Mouse (Mus musculus) testis, adult 2 months (tissue): Measurements from ENCODE around the gene Sfn. TPM values are rescaled to one million over a fixed set of nuclear protein-coding genes. Genes with fewer than 3 reads are reported as not detected.

Experiments
- H3K27ac ChIP-seq: fragments of 200-500 bp; 2 replicates; pipeline ENCODE4 v1.5.1; 2012; ENCODE audit warnings: low read depth, low read length; ENCODE audit not compliant: control insufficient read depth, insufficient read depth
- H3K27me3 ChIP-seq: fragments of 200-500 bp; 2 replicates; pipeline ENCODE4 v1.6.1; 2012; ENCODE audit warnings: mild to moderate bottlenecking, low read length, moderate library complexity; ENCODE audit not compliant: control insufficient read depth, insufficient read depth
- H3K36me3 ChIP-seq: fragments of 200-500 bp; 2 replicates; pipeline ENCODE4 v1.6.1; 2012; ENCODE audit warnings: mild to moderate bottlenecking, low read length; ENCODE audit not compliant: control insufficient read depth, insufficient read depth
- H3K4me1 ChIP-seq: fragments of 200-500 bp; 2 replicates; pipeline ENCODE4 v1.6.1; 2012; ENCODE audit warnings: low read length; ENCODE audit not compliant: control insufficient read depth, insufficient read depth
- H3K4me3 ChIP-seq: fragments of 200-500 bp; 2 replicates; pipeline ENCODE4 v1.5.1; 2012; ENCODE audit warnings: low read depth, mild to moderate bottlenecking, low read length, moderate library complexity, mixed read lengths; ENCODE audit not compliant: control insufficient read depth
- CTCF ChIP-seq: fragments of 200-500 bp; IDR thresholded peaks from 2 replicates; pipeline ENCODE4 v1.5.1; 2012; ENCODE audit warnings: low read depth, mild to moderate bottlenecking, inconsistent platforms, low read length, moderate library complexity; ENCODE audit not compliant: control insufficient read depth, insufficient read depth, insufficient replicate concordance
- POLR2A ChIP-seq: fragments of 200-500 bp; IDR thresholded peaks from 2 replicates; pipeline ENCODE4 v1.6.1; 2012; ENCODE audit warnings: low read depth, mild to moderate bottlenecking, inconsistent platforms, low read length, moderate library complexity; ENCODE audit not compliant: control insufficient read depth
- polyA plus RNA-seq: library from polyadenylated mRNA; depleted of rRNA; stranded (reverse); fragments of >200 nt; gene quantifications from 2 replicates; pipeline ENCODE4 v1.2.3, GENCODE M21; 2012

The Sfn gene
- polyA plus RNA-seq, 1 experiment: 1.1 TPM

- Histone ChIP-seq H3K4me3 (no peak overlapping the region), H3K36me3 (no peaks in the 10 kb centered on the region), H3K27me3 (peaks cover 5% of the 10 kb centered on the region; the same call in 1 of the 2 replicates), H3K4me1 (peaks cover 10% of the 10 kb centered on the region), H3K27ac (no peak overlapping the region)
- TF ChIP-seq POLR2A (no peak), CTCF (no peak)
Measured at GRCm38 (mm10) chr4:133628517-133628916, 26.5 kb upstream of the Sfn start.

DNA sequence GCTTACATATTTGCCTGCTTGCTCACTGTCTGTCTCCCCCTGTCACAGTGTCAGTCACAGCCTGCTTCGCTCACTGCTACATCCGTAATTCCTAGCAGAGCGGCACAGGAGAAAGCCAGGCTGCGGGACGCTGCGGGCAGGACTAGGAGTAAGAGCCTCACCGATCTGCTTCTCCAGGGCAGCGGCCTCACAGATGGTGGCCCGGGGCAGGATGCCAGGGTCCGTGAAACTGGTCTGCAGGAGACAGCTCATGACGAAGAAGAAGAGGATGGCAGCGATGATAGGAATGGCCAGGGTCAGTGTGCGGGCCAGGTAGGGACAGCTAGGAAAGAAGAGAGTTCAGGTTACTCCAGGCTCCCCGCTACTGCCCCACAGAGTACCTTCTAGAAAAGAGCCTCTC lies 25.1 kb upstream of the Sfn start:
- peaks cover under 1% of the 10 kb centered on the region; the same call in 1 of the 2 replicates for H3K4me1 ChIP-seq
- H3K4me3 ChIP-seq: no peak overlapping the region
- H3K27ac ChIP-seq: no peak overlapping the region
- H3K27me3 ChIP-seq: no peaks in the 10 kb centered on the region
- TF ChIP-seq CTCF: no peak
- TF ChIP-seq POLR2A: no peak
- H3K36me3 ChIP-seq: no peaks in the 10 kb centered on the region

- no peak overlapping the region for H3K27ac ChIP-seq
- no peaks in the 10 kb centered on the region for H3K4me1 ChIP-seq
- H3K27me3 ChIP-seq: no peaks in the 10 kb centered on the region
- no peak for TF ChIP-seq POLR2A
- no peak for TF ChIP-seq CTCF
- H3K36me3 ChIP-seq: no peaks in the 10 kb centered on the region
- H3K4me3 ChIP-seq: no peak overlapping the region
Measured at GRCm38 (mm10) chr4:133626621-133627020, 24.7 kb upstream of the Sfn start.

DNA sequence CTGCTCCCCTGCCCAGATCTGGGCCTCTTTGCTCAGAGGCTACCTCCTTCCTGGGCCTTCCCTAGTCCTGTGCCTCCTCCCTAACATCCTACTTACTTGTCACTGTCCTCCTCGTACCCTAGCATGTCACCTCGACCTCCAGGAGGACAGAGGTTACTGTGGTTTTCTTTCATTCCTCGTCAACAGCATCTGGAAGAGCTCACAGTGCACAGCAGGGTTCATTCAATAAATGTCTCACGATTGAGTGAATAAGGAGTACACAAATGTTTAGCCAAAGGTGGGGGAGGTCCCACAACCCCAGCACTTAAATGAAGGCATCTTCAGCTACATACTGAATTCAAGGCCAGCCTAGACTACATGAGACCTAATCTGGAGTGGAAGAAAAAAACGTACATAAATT lies 24.3 kb upstream of the Sfn start:
- no peak overlapping the region for H3K27ac ChIP-seq
- H3K36me3 ChIP-seq: no peaks in the 10 kb centered on the region
- TF ChIP-seq POLR2A (no peak), CTCF (no peak)
- no peaks in the 10 kb centered on the region for H3K27me3 ChIP-seq
- H3K4me3 ChIP-seq: no peak overlapping the region
- H3K4me1 ChIP-seq: no peaks in the 10 kb centered on the region

GRCm38 (mm10) chr4:133625621-133626071 lies 23.7 kb upstream of the Sfn start:
- H3K36me3 ChIP-seq: no peaks in the 10 kb centered on the region
- H3K4me3 ChIP-seq: no peak overlapping the region
- no peaks in the 10 kb centered on the region for H3K27me3 ChIP-seq
- TF ChIP-seq CTCF: no peak
- no peak for TF ChIP-seq POLR2A
- no peak overlapping the region for H3K27ac ChIP-seq
- H3K4me1 ChIP-seq: no peaks in the 10 kb centered on the region

DNA sequence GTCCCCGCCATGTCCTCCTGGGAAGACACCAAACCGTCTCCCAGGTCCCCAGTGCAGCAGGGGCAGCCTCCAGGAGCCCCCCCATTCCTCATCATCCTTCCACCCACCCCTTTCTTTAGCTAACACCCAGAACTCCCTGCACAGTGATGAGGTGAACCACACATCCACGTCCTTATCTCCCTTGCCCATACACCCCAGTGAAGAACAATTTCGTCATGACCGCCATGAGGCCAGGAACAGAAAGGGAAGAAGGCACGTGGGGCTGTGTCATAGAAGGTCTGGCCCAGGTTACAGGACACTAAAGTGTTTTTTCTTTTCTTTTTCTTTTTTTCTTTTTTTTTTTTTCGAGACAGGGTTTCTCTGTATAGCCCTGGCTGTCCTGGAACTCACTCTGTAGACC lies 22.9 kb upstream of the Sfn start:
- no peak for TF ChIP-seq POLR2A
- H3K4me1 ChIP-seq: no peaks in the 10 kb centered on the region
- no peaks in the 10 kb centered on the region for H3K27me3 ChIP-seq
- no peaks in the 10 kb centered on the region for H3K36me3 ChIP-seq
- H3K27ac ChIP-seq: no peak overlapping the region
- H3K4me3 ChIP-seq: no peak overlapping the region

DNA sequence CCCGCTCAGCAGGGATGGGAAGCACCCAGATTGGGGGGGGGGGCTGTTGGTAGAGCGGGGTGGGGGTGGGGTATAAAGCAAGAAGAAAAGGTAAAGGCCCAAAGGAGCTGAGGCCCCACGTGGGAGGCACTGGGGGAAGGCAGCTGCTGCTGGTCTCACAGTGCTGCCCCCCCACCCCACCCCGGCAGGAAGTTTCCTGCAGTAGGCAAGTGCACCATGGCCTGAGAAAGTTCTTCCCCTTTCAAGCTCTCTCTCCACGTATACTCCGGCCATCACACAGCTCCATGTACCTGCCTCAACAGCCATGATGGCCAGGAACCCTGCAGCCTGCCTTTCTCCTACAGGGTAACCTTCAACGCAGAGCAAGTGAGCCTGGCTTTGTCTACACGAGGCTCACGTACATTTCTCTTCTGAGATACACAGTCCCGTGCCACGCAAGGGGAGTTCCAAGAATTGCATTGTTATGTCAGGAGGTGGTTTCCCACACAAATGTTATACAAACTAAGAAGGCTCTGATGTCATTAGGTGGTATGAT lies 20.3 kb upstream of the Sfn start:
- Histone ChIP-seq H3K4me3 (no peak overlapping the region), H3K27ac (no peak overlapping the region), H3K4me1 (peaks cover 2% of the 10 kb centered on the region; the same call in 1 of the 2 replicates), H3K27me3 (no peaks in the 10 kb centered on the region), H3K36me3 (no peaks in the 10 kb centered on the region)
- no peak for TF ChIP-seq CTCF
- no peak for TF ChIP-seq POLR2A

DNA sequence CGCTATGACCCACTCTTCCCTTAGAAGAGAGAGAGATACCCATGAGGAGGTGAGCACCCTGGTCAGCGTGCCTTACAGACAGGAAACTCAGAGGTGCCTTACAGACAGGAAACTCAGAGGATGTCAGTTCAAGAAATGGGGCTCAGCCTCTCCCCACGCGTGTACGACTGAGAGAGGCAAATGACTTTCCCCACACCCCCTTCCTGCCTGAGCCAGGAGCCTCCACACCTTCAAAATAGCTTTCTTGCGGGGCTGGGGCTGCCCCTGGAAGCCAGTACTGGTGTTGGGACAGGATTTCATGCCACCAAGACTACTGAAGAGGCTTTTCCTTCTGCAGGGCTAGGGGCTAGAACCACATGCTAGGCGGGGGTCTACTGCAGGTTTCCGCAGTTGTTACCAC lies 18.7 kb upstream of the Sfn start:
- H3K4me3 ChIP-seq: no peak overlapping the region
- H3K4me1 ChIP-seq: peaks cover 2% of the 10 kb centered on the region; the same call in 1 of the 2 replicates
- no peaks in the 10 kb centered on the region for H3K36me3 ChIP-seq
- no peaks in the 10 kb centered on the region for H3K27me3 ChIP-seq
- TF ChIP-seq POLR2A (no peak), CTCF (no peak)
- H3K27ac ChIP-seq: no peak overlapping the region
